Mouse (Mus musculus) G1E (cell line): Measurements from ENCODE around the gene Slc39a1.

Experiments used
- CTCF ChIP-seq: IDR thresholded peaks from 2 replicates; pipeline ENCODE4 v1.5.1; 2012; ENCODE audit warnings: low read depth, low read length, inconsistent platforms, mixed read lengths
- GATA1 ChIP-seq: IDR thresholded peaks from 2 replicates; pipeline ENCODE4 v1.6.1; 2012; ENCODE audit warnings: borderline replicate concordance, low read length, inconsistent platforms, mixed read lengths
- POLR2AphosphoS5 ChIP-seq: IDR thresholded peaks from 2 replicates; pipeline ENCODE4 v1.6.1; 2012; ENCODE audit warnings: low read depth, low read length, inconsistent platforms; ENCODE audit not compliant: insufficient replicate concordance
- TAL1 ChIP-seq: conservative IDR thresholded peaks from 2 replicates; pipeline ENCODE4 v1.6.1; 2012; ENCODE audit warnings: low read depth, low read length, inconsistent platforms, mixed read lengths

GRCm38 (mm10) chr3:90255784-90256353 lies 7.9 kb downstream of the Slc39a1 start:
- TF ChIP-seq CTCF (no peak), POLR2AphosphoS5 (no peak), GATA1 (no peak), TAL1 (no peak)
